Mouse (Mus musculus) liver, postnatal 0 days (tissue): Measurements from ENCODE around the gene Lpar5. TPM values are rescaled to one million over a fixed set of nuclear protein-coding genes. Genes with fewer than 3 reads are reported as not detected.

ENCODE experiments used
- ATAC-seq: fragments of 200-750 bp; cut with Nextera tagmentation; 2 replicates; pipeline ENCODE4 v1.8.0; 2017; ENCODE audit warnings: mild to moderate bottlenecking, moderate library complexity
- DNase-seq: peaks from one replicate; pipeline ENCODE4 v3.0.0-alpha.2; 2016
- H3K27ac ChIP-seq: fragments of 300-500 bp; sonication (generic); 2 replicates; pipeline ENCODE4 v1.5.1; 2014; ENCODE audit warnings: antibody characterized with exemption, moderate library complexity, mild to moderate bottlenecking, low read depth
- H3K27me3 ChIP-seq: fragments of 300-500 bp; sonication (generic); 2 replicates; pipeline ENCODE4 v1.6.1; 2014; ENCODE audit warnings: low read length, control low read depth, mixed read lengths; ENCODE audit not compliant: insufficient read depth
- H3K36me3 ChIP-seq: fragments of 300-500 bp; sonication (generic); replicated peaks from 2 replicates; pipeline ENCODE4 v1.6.1; 2014; ENCODE audit warnings: mild to moderate bottlenecking, control low read depth, low read length, moderate library complexity, mixed read lengths; ENCODE audit not compliant: insufficient read depth
- H3K4me1 ChIP-seq: fragments of 300-500 bp; sonication (generic); 2 replicates; pipeline ENCODE4 v1.6.1; 2014; ENCODE audit warnings: antibody characterized with exemption, mild to moderate bottlenecking, control low read depth; ENCODE audit not compliant: insufficient read depth
- H3K4me2 ChIP-seq: fragments of 300-500 bp; sonication (generic); 2 replicates; pipeline ENCODE4 v1.6.1; 2014; ENCODE audit warnings: low read depth, mild to moderate bottlenecking, low read length, moderate library complexity, mixed read lengths
- H3K4me3 ChIP-seq: fragments of 300-500 bp; sonication (generic); 2 replicates; pipeline ENCODE4 v1.5.1; 2014; ENCODE audit warnings: low read depth, low read length
- H3K9ac ChIP-seq: fragments of 300-500 bp; sonication (generic); replicated peaks from 2 replicates; pipeline ENCODE4 v1.6.1; 2014; ENCODE audit warnings: mild to moderate bottlenecking, moderate library complexity
- H3K9me3 ChIP-seq: fragments of 300-500 bp; sonication (generic); 2 replicates; pipeline ENCODE4 v1.6.1; 2016; ENCODE audit warnings: mild to moderate bottlenecking, control low read depth, low read length, mixed read lengths
- CTCF ChIP-seq: sonication (generic); IDR thresholded peaks from 2 replicates; pipeline ENCODE4 v1.5.1; 2016; ENCODE audit warnings: antibody characterized with exemption, low read depth
- EP300 ChIP-seq: IDR thresholded peaks from 2 replicates; pipeline ENCODE4 v1.6.1; 2016; ENCODE audit warnings: antibody characterized with exemption, low read depth, mild to moderate bottlenecking
- WGBS: fragments of 180-500 bp; shearing (Covaris S2); extraction: QIAGEN DNeasy Blood & Tissue Kit; methylation state at CpG from one replicate; pipeline ENCODE4 v1.1.7; 2014; ENCODE audit not compliant: insufficient replicate concordance; 5-methylcytosine and 5-hydroxymethylcytosine counted together
- polyA plus RNA-seq: library from polyadenylated mRNA; unstranded; fragments of >200 nt; fragmentation: Nextera tagmentation; extraction: Ambion mirVana; gene quantifications from 2 replicates; pipeline ENCODE4 v1.2.1, GENCODE M21; 2015

Gene Lpar5
- polyA plus RNA-seq, 1 experiment from 2014 or later: 0.85 TPM

DNA sequence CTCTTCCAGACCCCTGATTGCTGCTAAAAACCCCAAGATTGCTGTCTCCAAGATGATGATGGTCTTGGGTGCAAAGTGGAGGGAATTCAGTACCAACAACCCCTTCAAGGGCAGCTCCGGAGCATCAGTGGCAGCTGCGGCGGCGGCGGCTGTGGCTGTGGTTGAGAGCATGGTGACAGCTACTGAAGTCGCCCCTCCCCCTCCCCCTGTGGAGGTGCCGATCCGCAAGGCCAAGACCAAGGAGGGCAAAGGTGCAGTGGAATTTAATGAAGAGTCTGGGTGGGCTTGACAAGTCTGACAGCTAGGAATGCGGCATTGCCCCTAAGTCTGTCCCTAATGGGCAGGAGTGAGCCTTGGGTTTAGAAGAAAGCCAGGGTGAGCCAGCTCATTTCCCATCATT lies 33.7 kb downstream of the Lpar5 start:
- Histone ChIP-seq H3K36me3 (peaks cover 72% of the 10 kb centered on the region), H3K27ac (no peak overlapping the region), H3K27me3 (no peaks in the 10 kb centered on the region), H3K4me1 (peaks cover 32% of the 10 kb centered on the region), H3K9ac (no peak overlapping the region), H3K9me3 (no peaks in the 10 kb centered on the region), H3K4me2 (no peak overlapping the region), H3K4me3 (no peak overlapping the region)
- ATAC-seq: no peak
- TF ChIP-seq EP300: no peak
- no peak for TF ChIP-seq CTCF
- no peak for DNase-seq
- WGBS: 91% methylated on average over 9 of the region's 9 CpGs

DNA sequence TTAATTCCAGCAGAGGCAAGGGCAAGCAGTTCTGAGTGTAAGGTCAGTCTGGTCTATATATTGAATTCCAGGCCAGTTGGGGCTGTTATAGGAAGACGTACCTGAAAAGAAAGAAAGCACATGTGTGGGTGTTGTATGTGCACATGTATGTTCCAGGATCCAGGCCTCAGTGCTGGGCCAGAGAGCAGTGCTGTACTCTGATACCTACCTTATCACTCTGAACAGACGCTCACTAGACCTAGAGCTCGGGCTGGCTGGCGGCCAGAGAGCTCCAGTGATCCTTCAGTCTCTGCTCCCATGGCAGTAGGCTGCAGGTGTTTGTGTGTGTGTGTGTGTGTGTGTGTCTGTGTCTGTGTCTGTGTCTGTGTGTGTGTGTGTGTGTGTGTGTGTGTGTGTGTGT lies 36.5 kb downstream of the Lpar5 start:
- TF ChIP-seq CTCF (no peak), EP300 (peak; percentile 94)
- ATAC-seq: peak; percentile 99

DNA sequence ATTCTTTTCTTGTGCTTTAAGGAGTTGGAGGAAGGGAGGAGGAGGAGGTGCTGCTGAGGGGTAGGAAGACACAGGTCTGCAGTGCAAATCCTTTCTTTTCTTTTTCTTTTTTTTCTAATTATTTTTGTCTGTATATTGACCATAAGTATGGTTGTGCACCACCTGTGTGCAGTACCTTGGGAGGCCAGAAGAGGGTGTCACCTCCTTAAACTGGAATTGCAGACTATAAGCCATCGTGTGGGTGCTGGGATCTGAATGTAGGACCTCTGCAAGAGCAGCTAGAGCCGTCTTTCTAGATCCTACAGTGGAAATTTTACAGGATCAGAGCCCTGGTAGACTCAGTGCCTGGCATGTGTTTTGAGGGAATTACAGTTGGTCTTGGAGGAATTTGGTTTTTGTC lies 40.0 kb downstream of the Lpar5 start:
- TF ChIP-seq CTCF (peak; percentile 40), EP300 (no peak)
- H3K4me1 ChIP-seq: peaks cover 3% of the 10 kb centered on the region; the same call in 1 of the 2 replicates

More for the DNA sequence above, 36.5 kb downstream of the Lpar5 start:
- DNase-seq: peak; percentile 83
- 44% methylated on average over 4 of the region's 4 CpGs for WGBS
- peaks cover 9% of the 10 kb centered on the region for H3K4me1 ChIP-seq
- H3K9ac ChIP-seq: no peak overlapping the region
- peaks cover 89% of the 10 kb centered on the region for H3K36me3 ChIP-seq
- peak overlapping the region; percentile 39; the same call in 1 of the 2 replicates for H3K4me2 ChIP-seq
- no peaks in the 10 kb centered on the region for H3K27me3 ChIP-seq
- H3K27ac ChIP-seq: peak overlapping the region; percentile 55; the same call in 1 of the 2 replicates
- no peak overlapping the region for H3K4me3 ChIP-seq
- no peaks in the 10 kb centered on the region for H3K9me3 ChIP-seq

DNA sequence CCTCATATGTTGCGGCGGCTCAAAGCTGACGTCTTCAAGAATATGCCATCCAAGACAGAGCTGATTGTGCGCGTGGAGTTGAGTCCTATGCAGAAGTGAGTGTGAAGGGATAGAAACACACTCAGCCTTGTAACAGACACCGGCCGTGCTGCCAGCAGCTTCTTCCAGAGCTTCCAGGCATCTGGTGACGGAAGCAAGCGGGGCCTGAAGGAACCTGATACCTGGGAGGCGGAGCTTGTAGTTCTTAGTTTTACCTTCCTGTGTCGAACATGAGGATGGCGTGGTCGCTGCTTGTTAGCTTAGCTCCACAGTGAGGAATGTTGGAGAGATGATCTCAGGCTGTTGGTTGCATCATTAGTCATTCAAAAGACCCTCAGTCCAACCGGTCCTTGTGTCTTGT lies 41.7 kb downstream of the Lpar5 start:
- ATAC-seq (no peak), DNase-seq (no peak)
- Histone ChIP-seq H3K4me1 (no peaks in the 10 kb centered on the region; the same call in 1 of the 2 replicates), H3K9ac (no peak overlapping the region), H3K4me3 (no peak overlapping the region), H3K9me3 (no peaks in the 10 kb centered on the region), H3K36me3 (peaks cover 94% of the 10 kb centered on the region), H3K27me3 (no peaks in the 10 kb centered on the region), H3K27ac (no peak overlapping the region), H3K4me2 (no peak overlapping the region)
- WGBS: 88% methylated on average over 14 of the region's 14 CpGs
- no peak for TF ChIP-seq CTCF
- no peak for TF ChIP-seq EP300

More for the DNA sequence above, 40.0 kb downstream of the Lpar5 start:
- Histone ChIP-seq H3K27ac (no peak overlapping the region), H3K4me3 (no peak overlapping the region), H3K27me3 (no peaks in the 10 kb centered on the region), H3K36me3 (peaks cover 90% of the 10 kb centered on the region), H3K9me3 (no peaks in the 10 kb centered on the region), H3K9ac (no peak overlapping the region), H3K4me2 (no peak overlapping the region)
- DNase-seq: no peak
- ATAC-seq: no peak
- 93% methylated on average over 2 of the region's 2 CpGs for WGBS

DNA sequence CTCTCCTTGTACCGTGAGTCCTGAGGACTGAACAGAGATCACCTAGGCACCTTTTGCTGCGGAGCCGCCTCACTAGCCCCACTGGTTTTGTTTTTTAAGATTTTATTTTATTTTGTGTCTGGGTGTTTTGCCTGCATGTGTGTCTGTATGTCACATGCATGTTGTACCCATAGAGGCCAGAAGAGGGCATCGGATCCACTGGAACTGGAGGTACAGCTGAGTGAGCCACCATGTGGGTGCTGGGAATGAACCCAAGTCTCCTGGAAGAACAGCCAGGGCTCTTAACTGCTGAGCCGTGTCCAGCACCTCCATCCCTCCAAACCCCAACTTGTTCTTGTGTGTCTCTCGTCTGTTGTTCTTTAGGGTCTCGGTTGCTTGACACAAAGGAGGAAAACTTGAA lies 43.2 kb downstream of the Lpar5 start:
- Histone ChIP-seq H3K9ac (no peak overlapping the region), H3K36me3 (peaks cover 93% of the 10 kb centered on the region), H3K9me3 (no peaks in the 10 kb centered on the region), H3K4me2 (no peak overlapping the region), H3K27me3 (no peaks in the 10 kb centered on the region), H3K27ac (no peak overlapping the region), H3K4me3 (no peak overlapping the region), H3K4me1 (no peaks in the 10 kb centered on the region)
- DNase-seq (peak; percentile 52), ATAC-seq (no peak)
- 92% methylated on average over 7 of the region's 7 CpGs for WGBS
- TF ChIP-seq EP300 (no peak), CTCF (peak; percentile 62)

DNA sequence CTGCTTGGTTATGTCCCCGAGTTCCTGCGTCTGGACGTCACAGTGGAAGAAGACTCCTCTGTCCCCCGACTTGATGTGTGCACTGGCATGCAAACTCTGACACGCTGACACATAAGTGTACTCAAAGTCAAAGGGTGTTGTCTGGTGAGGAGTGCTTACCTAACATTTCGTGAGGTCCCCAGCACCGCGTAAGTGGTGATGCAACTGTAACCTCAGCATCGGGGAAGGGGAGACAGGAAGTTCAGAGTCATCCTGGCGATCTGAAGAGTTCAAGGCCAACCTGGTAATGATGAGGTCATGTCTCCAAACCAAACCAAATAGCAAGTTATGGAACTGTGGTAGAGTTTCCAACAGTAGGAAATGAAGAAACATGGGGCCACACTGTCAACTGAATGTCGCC lies 44.8 kb downstream of the Lpar5 start:
- ATAC-seq (peak; percentile 51), DNase-seq (no peak)
- no peak overlapping the region for H3K4me2 ChIP-seq
- H3K27me3 ChIP-seq: no peaks in the 10 kb centered on the region
- H3K4me1 ChIP-seq: no peaks in the 10 kb centered on the region
- H3K9me3 ChIP-seq: no peaks in the 10 kb centered on the region
- H3K27ac ChIP-seq: no peak overlapping the region
- H3K4me3 ChIP-seq: no peak overlapping the region
- no peak overlapping the region for H3K9ac ChIP-seq
- no peak for TF ChIP-seq CTCF
- TF ChIP-seq EP300: no peak
- peaks cover 93% of the 10 kb centered on the region for H3K36me3 ChIP-seq
- WGBS: 70% methylated on average over 11 of the region's 11 CpGs

DNA sequence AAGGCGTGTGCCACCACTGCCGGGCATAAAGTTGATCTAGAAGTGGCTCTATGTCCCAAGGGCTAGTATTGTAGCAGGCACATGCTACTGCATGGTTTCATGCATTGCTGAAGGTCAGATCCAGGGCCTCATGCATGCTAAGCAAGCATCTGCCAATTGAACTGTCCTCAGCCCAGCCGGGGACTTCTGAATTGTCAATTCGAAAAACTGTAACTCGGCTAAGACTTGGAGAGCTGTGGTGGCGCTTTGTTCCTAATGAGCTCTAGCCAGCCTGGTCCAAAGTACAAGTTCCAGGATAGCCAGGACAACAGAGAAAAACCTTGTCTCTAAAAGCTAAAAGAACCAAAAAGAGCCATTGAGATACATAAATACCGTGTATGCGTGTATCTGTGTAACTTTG lies 51.7 kb downstream of the Lpar5 start:
- Histone ChIP-seq H3K27me3 (no peaks in the 10 kb centered on the region), H3K4me3 (no peak overlapping the region), H3K27ac (no peak overlapping the region), H3K9me3 (no peaks in the 10 kb centered on the region), H3K36me3 (peaks cover 88% of the 10 kb centered on the region), H3K4me1 (no peaks in the 10 kb centered on the region), H3K9ac (0 out of 2 replicates have a peak overlapping the region, but pooled peaks have one; percentile 2), H3K4me2 (no peak overlapping the region)
- no peak for ATAC-seq
- WGBS: 82% methylated on average over 8 of the region's 8 CpGs
- no peak for TF ChIP-seq EP300
- TF ChIP-seq CTCF: no peak
- no peak for DNase-seq
